Mouse (Mus musculus) liver, embryonic 14.5 days (tissue): ENCODE measurements around the gene Pvr. TPM values are rescaled to one million over a fixed set of nuclear protein-coding genes. Genes with fewer than 3 reads are reported as not detected.

ENCODE experiments used
- ATAC-seq: fragments of 200-750 bp; cut with Nextera tagmentation; 2 replicates; pipeline ENCODE4 v1.8.0; 2017; ENCODE audit warnings: moderate number of reproducible peaks, mild to moderate bottlenecking, moderate library complexity; ENCODE audit not compliant: insufficient read depth
- DNase-seq, 3 experiments: peaks; one replicate each; pipeline ENCODE4 v3.0.0-alpha.2; 2012 to 2013; ENCODE audit warnings: low read depth in 3 of 3, low spot score in 3 of 3
- H3K27ac ChIP-seq: fragments of 300-500 bp; sonication (generic); 2 replicates; pipeline ENCODE4 v1.5.1; 2014; ENCODE audit warnings: moderate library complexity, mild to moderate bottlenecking, control low read depth, inconsistent platforms
- H3K27me3 ChIP-seq: fragments of 300-500 bp; sonication (generic); 2 replicates; pipeline ENCODE4 v1.6.1; 2014; ENCODE audit warnings: mild to moderate bottlenecking, low read length, moderate library complexity; ENCODE audit not compliant: control insufficient read depth, insufficient read depth
- H3K36me3 ChIP-seq: fragments of 300-500 bp; sonication (generic); replicated peaks from 2 replicates; pipeline ENCODE4 v1.6.1; 2014; ENCODE audit warnings: low read depth; ENCODE audit not compliant: control insufficient read depth, insufficient read depth
- H3K4me1 ChIP-seq, 2 experiments: fragments of 200-500 bp in 1 of 2; fragments of 300-500 bp in 1 of 2; sonication (generic) in 1 of 2; replicated peaks; 2 replicates each; pipeline ENCODE4 v1.6.1; 2012 to 2014; ENCODE audit warnings: antibody characterized with exemption in 1 of 2, inconsistent platforms in 1 of 2, low read length in 1 of 2; ENCODE audit not compliant: control insufficient read depth in 2 of 2, insufficient read depth in 2 of 2
- H3K4me2 ChIP-seq: fragments of 300-500 bp; sonication (generic); 2 replicates; pipeline ENCODE4 v1.6.1; 2014; ENCODE audit warnings: low read depth, mild to moderate bottlenecking, control low read depth, moderate library complexity
- H3K4me3 ChIP-seq, 2 experiments: fragments of 200-500 bp in 1 of 2; fragments of 300-500 bp in 1 of 2; sonication (generic) in 1 of 2; 2 replicates each; pipeline ENCODE4 v1.5.1; 2012 to 2014; ENCODE audit warnings: low read depth in 2 of 2, low read length in 2 of 2, mild to moderate bottlenecking in 2 of 2, control low read depth in 1 of 2, inconsistent platforms in 1 of 2, moderate library complexity in 1 of 2; ENCODE audit not compliant: insufficient read depth in 1 of 2
- H3K9ac ChIP-seq: fragments of 300-500 bp; sonication (generic); replicated peaks from 2 replicates; pipeline ENCODE4 v1.6.1; 2014; ENCODE audit warnings: mild to moderate bottlenecking, control low read depth, moderate library complexity
- H3K9me3 ChIP-seq: fragments of 300-500 bp; sonication (generic); 2 replicates; pipeline ENCODE4 v1.6.1; 2016; ENCODE audit warnings: low read length, mixed read lengths; ENCODE audit not compliant: control insufficient read depth
- CTCF ChIP-seq: IDR thresholded peaks from 2 replicates; pipeline ENCODE4 v1.5.1; 2016; ENCODE audit warnings: antibody characterized with exemption, low read depth, control low read depth
- EP300 ChIP-seq: IDR thresholded peaks from 2 replicates; pipeline ENCODE4 v1.6.1; 2016; ENCODE audit warnings: antibody characterized with exemption, low read depth
- WGBS: fragments of 180-500 bp; shearing (Covaris S2); extraction: QIAGEN DNeasy Blood & Tissue Kit; methylation state at CpG from one replicate; pipeline ENCODE4 v1.1.7; 2014; ENCODE audit not compliant: insufficient replicate concordance; 5-methylcytosine and 5-hydroxymethylcytosine counted together
- polyA plus RNA-seq, 2 experiments: library from polyadenylated mRNA; depleted of rRNA in 1 of 2; stranded (reverse) in 1 of 2; unstranded in 1 of 2; fragments of >200 nt; fragmentation: Nextera tagmentation in 1 of 2; extraction: Ambion mirVana in 1 of 2; gene quantifications; 2 replicates each; pipeline versions ENCODE4 v1.2.1 to v1.2.3; 2012 to 2014

Pvr gene
- polyA plus RNA-seq, 2 experiments, result 1.8 to 2.6 TPM

- Histone ChIP-seq H3K9ac (no peak overlapping the region), H3K27ac (no peak overlapping the region), H3K4me2 (peak overlapping the region; percentile 54), H3K9me3 (no peaks in the 10 kb centered on the region), H3K36me3 (no peaks in the 10 kb centered on the region), H3K4me3 (peak overlapping the region; percentile 60 to 71), H3K27me3 (no peaks in the 10 kb centered on the region), H3K4me1 (peaks cover 0 to 3% of the 10 kb centered on the region in 2 experiments; a peak in 1 of 4 replicates)
- TF ChIP-seq CTCF (no peak), EP300 (no peak)
- ATAC-seq, result no peak
- no peak for DNase-seq
- WGBS, result 18% methylated on average over 4 of the region's 4 CpGs
Measured at GRCm38 (mm10) chr7:19920166-19920505, 824 bp downstream of the Pvr start.

GRCm38 (mm10) chr7:19914558-19914957 lies 6.4 kb downstream of the Pvr start:
- H3K4me2 ChIP-seq, result no peak overlapping the region
- 72% methylated on average over 7 of the region's 7 CpGs for WGBS
- H3K27me3 ChIP-seq, result no peaks in the 10 kb centered on the region
- no peaks in the 10 kb centered on the region for H3K9me3 ChIP-seq
- no peak for TF ChIP-seq EP300
- TF ChIP-seq CTCF, result no peak
- H3K4me3 ChIP-seq, result no peak overlapping the region
- H3K27ac ChIP-seq, result no peak overlapping the region
- DNase-seq (no peak), ATAC-seq (no peak)
- no peak overlapping the region for H3K9ac ChIP-seq
- no peaks in the 10 kb centered on the region for H3K36me3 ChIP-seq
- no peaks in the 10 kb centered on the region for H3K4me1 ChIP-seq

GRCm38 (mm10) chr7:19911695-19912524 lies 9.1 kb downstream of the Pvr start:
- 77% methylated on average over 23 of the region's 23 CpGs for WGBS
- H3K9me3 ChIP-seq, result no peaks in the 10 kb centered on the region
- no peak overlapping the region for H3K9ac ChIP-seq
- no peaks in the 10 kb centered on the region for H3K4me1 ChIP-seq
- ATAC-seq, result no peak
- H3K27me3 ChIP-seq, result no peaks in the 10 kb centered on the region
- no peak overlapping the region for H3K4me2 ChIP-seq
- no peak overlapping the region for H3K27ac ChIP-seq
- no peak overlapping the region for H3K4me3 ChIP-seq
- no peaks in the 10 kb centered on the region for H3K36me3 ChIP-seq
- TF ChIP-seq CTCF, result no peak
- no peak for TF ChIP-seq EP300
- DNase-seq, result no peak

- no peak overlapping the region for H3K9ac ChIP-seq
- WGBS, result 63% methylated on average over 6 of the region's 6 CpGs
- no peaks in the 10 kb centered on the region for H3K4me1 ChIP-seq
- no peaks in the 10 kb centered on the region for H3K27me3 ChIP-seq
- ATAC-seq, result no peak
- DNase-seq, result no peak
- H3K9me3 ChIP-seq, result no peaks in the 10 kb centered on the region
- H3K4me3 ChIP-seq, result no peak overlapping the region
- no peak overlapping the region for H3K4me2 ChIP-seq
- no peaks in the 10 kb centered on the region for H3K36me3 ChIP-seq
- TF ChIP-seq CTCF (no peak), EP300 (no peak)
- no peak overlapping the region for H3K27ac ChIP-seq
Measured at GRCm38 (mm10) chr7:19911292-19911658, 9.7 kb downstream of the Pvr start.

- Histone ChIP-seq H3K4me1 (no peaks in the 10 kb centered on the region), H3K36me3 (no peaks in the 10 kb centered on the region), H3K4me2 (no peak overlapping the region), H3K9me3 (no peaks in the 10 kb centered on the region), H3K27me3 (no peaks in the 10 kb centered on the region), H3K27ac (no peak overlapping the region), H3K4me3 (no peak overlapping the region), H3K9ac (no peak overlapping the region)
- WGBS, result 42% methylated on average over 21 of the region's 21 CpGs
- TF ChIP-seq CTCF, result peak; percentile 95
- no peak for TF ChIP-seq EP300
- DNase-seq, result no peak
- ATAC-seq, result 0 out of 2 replicates have a peak, but pooled peaks have one; percentile 26
Measured at GRCm38 (mm10) chr7:19910421-19911291, 10.3 kb downstream of the Pvr start.
